Mouse (Mus musculus): ENCODE measurements around the gene Zscan4c.
"Not testable (repeated sequence)": the region's sequence is repeated elsewhere in the genome, so short reads cannot be mapped to it uniquely, and the experiment has no call there.

Gene Zscan4c

GRCm38 (mm10) chr7:11005445-11005844 lies at the start of gene Zscan4c:
Gene Zscan4c (plus strand): TSS chr7:11005745.
- DNase-seq (ENCODE audit: low spot score): not testable (repeated sequence)

Data from left cerebral cortex, adult 11 months (tissue).